23 mouse cellular contexts compared by ENCODE assay signal in the genomic region with DNA sequence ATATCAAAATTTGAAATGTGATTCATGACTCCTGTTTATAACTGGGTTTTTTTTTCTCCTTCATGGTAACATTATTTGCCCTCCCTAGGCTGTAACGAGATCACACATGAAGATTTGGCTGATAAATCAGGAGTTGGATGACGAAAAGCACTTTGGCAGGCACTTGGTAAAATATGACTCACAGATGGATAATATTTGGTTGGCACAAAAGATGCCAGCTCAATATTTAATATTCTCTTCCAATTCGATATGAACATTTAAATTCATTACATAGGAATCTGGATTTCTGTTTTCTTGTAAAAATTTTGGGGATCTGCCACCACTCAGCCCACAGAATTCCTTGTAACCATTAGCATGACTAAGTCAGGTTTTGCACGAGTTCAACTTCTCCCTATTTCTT.
A peak's percentile ranks its signal among the peaks of the same experiment; 100 is the strongest.
DNase-seq lines count a peak whose midpoint lies in the region; ATAC-seq lines count a peak whose summit lies in the region.
"Had no signal": no experiment of that assay in that cellular context is flagged by ENCODE, and none has a peak within 500 bp of the region (broad histone marks: within the 10 kb centered on the region; RNA-seq: fewer than 3 reads in every experiment).

No protein-coding gene starts in this region.

- H3K9me3 ChIP-seq in forebrain, embryonic 14.5 days (replicated peaks; ENCODE audit: control insufficient read depth, low read length) = no peaks in the 10 kb centered on the region
- no peaks in the 10 kb centered on the region for H3K9me3 ChIP-seq in forebrain, embryonic 10.5 days
- H3K9me3 ChIP-seq: heart, embryonic 12.5 days; hindbrain, embryonic 10.5 days; limb, embryonic 15.5 days; midbrain, embryonic 13.5 days had no signal

- no peaks in the 10 kb centered on the region for H3K4me1 ChIP-seq in forebrain, embryonic 14.5 days (ENCODE audit: control insufficient read depth, insufficient read depth, low read length)
- no peaks in the 10 kb centered on the region for H3K4me1 ChIP-seq in forebrain, embryonic 10.5 days
- H3K4me1 ChIP-seq: heart, embryonic 12.5 days; hindbrain, embryonic 10.5 days; limb, embryonic 15.5 days; midbrain, embryonic 13.5 days had no signal

- peak; percentile 58 for DNase-seq in forebrain, embryonic 14.5 days (ENCODE audit: low spot score)
- no peak for DNase-seq in forebrain, embryonic 10.5 days (ENCODE audit: extremely low spot score, low spot score)
- DNase-seq in adipocyte (ENCODE audit: low spot score) = peak; percentile 13
- DNase-seq in fibroblast of lung, adult 2 months (ENCODE audit: low read depth) = peak; percentile 77
- DNase-seq in layer of hippocampus, postnatal 14 days (ENCODE audit: low spot score in 2 of 2) = peak; percentile 2 to 72
- DNase-seq in kidney, postnatal 14 days = no peak
- DNase-seq in retina, embryonic 14.5 days (ENCODE audit: low spot score) = no peak
- DNase-seq: adrenal gland, postnatal 25 days; cerebellum, adult 18-20 months; gastrocnemius, postnatal 14 days; heart, adult 11 months; heart, postnatal 10 days; left cerebral cortex, postnatal 4 days; lung, embryonic 14.5 days; thymus, adult 2 months; thymus, postnatal 4 days had no signal

- no peak overlapping the region for H3K9ac ChIP-seq in forebrain, embryonic 14.5 days (ENCODE audit: low read length)
- H3K9ac ChIP-seq: heart, embryonic 12.5 days; limb, embryonic 15.5 days; liver, embryonic 14.5 days; lung, embryonic 14.5 days; midbrain, embryonic 13.5 days had no signal

- ATAC-seq in forebrain, embryonic 14.5 days = no peak
- ATAC-seq: activated CD4-positive, CD25-positive, alpha-beta regulatory T cell, adult 4 months; intestine, postnatal 0 days; midbrain, embryonic 13.5 days had no signal

- no peak overlapping the region for H3K4me2 ChIP-seq in forebrain, embryonic 14.5 days (ENCODE audit: low read length)
- H3K4me2 ChIP-seq: heart, embryonic 12.5 days; limb, embryonic 15.5 days; lung, embryonic 14.5 days; midbrain, embryonic 13.5 days had no signal

- H3K27me3 ChIP-seq in forebrain, embryonic 14.5 days (replicated peaks; ENCODE audit: control insufficient read depth, insufficient read depth, low read length) = no peaks in the 10 kb centered on the region
- no peaks in the 10 kb centered on the region for H3K27me3 ChIP-seq in forebrain, embryonic 10.5 days (ENCODE audit: poor library complexity, severe bottlenecking)
- H3K27me3 ChIP-seq: heart, embryonic 12.5 days; limb, embryonic 15.5 days; midbrain, embryonic 13.5 days had no signal

- no peak overlapping the region for H3K4me3 ChIP-seq in forebrain, embryonic 14.5 days (ENCODE audit: low read depth, low read length)
- H3K4me3 ChIP-seq in forebrain, embryonic 10.5 days = no peak overlapping the region
- H3K4me3 ChIP-seq: heart, embryonic 12.5 days; hindbrain, embryonic 10.5 days; limb, embryonic 15.5 days; midbrain, embryonic 13.5 days had no signal

- no peaks in the 10 kb centered on the region for H3K36me3 ChIP-seq in forebrain, embryonic 14.5 days (ENCODE audit: control insufficient read depth, insufficient read depth, low read length)
- H3K36me3 ChIP-seq in forebrain, embryonic 10.5 days (replicated peaks) = no peaks in the 10 kb centered on the region
- H3K36me3 ChIP-seq: heart, embryonic 12.5 days; hindbrain, embryonic 10.5 days; limb, embryonic 15.5 days; midbrain, embryonic 13.5 days had no signal

- 75% methylated on average over 4 of the region's 4 CpGs for WGBS in forebrain, embryonic 14.5 days
- WGBS in forebrain, embryonic 10.5 days = 87% methylated on average over 4 of the region's 4 CpGs

- no peak overlapping the region for H3K27ac ChIP-seq in forebrain, embryonic 14.5 days (ENCODE audit: low read depth, low read length)
- H3K27ac ChIP-seq in forebrain, embryonic 10.5 days = no peak overlapping the region
- H3K27ac ChIP-seq: hindbrain, embryonic 10.5 days; limb, embryonic 15.5 days; liver, embryonic 14.5 days; midbrain, embryonic 13.5 days had no signal

Comparison
In these comparisons a context has a peak if more than half of its experiments do, and no peak if none do; other contexts are left out.
1. DNase-seq: peak in forebrain, embryonic 14.5 days (single experiment), adipocyte (single experiment), fibroblast of lung, adult 2 months (single experiment) and layer of hippocampus, postnatal 14 days (2 of 2); none in forebrain, embryonic 10.5 days (single experiment), kidney, postnatal 14 days (single experiment) and retina, embryonic 14.5 days (single experiment).